Mouse (Mus musculus) lung, embryonic 16.5 days (tissue): ENCODE measurements around the gene Srcin1. TPM values are rescaled to one million over a fixed set of nuclear protein-coding genes. Genes with fewer than 3 reads are reported as not detected.

Experiments used
- ATAC-seq: fragments of 200-750 bp; cut with Nextera tagmentation; 2 replicates; pipeline ENCODE4 v1.8.0; 2017; ENCODE audit warnings: low read depth, mild to moderate bottlenecking, moderate library complexity
- H3K27ac ChIP-seq: fragments of 300-500 bp; sonication (generic); 2 replicates; pipeline ENCODE4 v1.5.1; 2014; ENCODE audit warnings: mild to moderate bottlenecking, control low read depth, low read length
- H3K27me3 ChIP-seq: fragments of 300-500 bp; sonication (generic); 2 replicates; pipeline ENCODE4 v1.6.1; 2014; ENCODE audit warnings: low read depth, low read length, mixed read lengths; ENCODE audit not compliant: control insufficient read depth, insufficient read depth
- H3K36me3 ChIP-seq: fragments of 300-500 bp; sonication (generic); 2 replicates; pipeline ENCODE4 v1.6.1; 2014; ENCODE audit warnings: low read length; ENCODE audit not compliant: control insufficient read depth, insufficient read depth
- H3K4me1 ChIP-seq: fragments of 300-500 bp; sonication (generic); replicated peaks from 2 replicates; pipeline ENCODE4 v1.6.1; 2014; ENCODE audit warnings: low read length, mixed read lengths; ENCODE audit not compliant: control insufficient read depth, insufficient read depth
- H3K4me2 ChIP-seq: fragments of 300-500 bp; sonication (generic); 2 replicates; pipeline ENCODE4 v1.6.1; 2014; ENCODE audit warnings: low read depth, low read length, control low read depth
- H3K4me3 ChIP-seq: fragments of 300-500 bp; sonication (generic); 2 replicates; pipeline ENCODE4 v1.5.1; 2014; ENCODE audit warnings: mild to moderate bottlenecking, low read length, control low read depth
- H3K9ac ChIP-seq: fragments of 300-500 bp; sonication (generic); 2 replicates; pipeline ENCODE4 v1.6.1; 2014; ENCODE audit warnings: low read length, control low read depth
- H3K9me3 ChIP-seq: fragments of 300-500 bp; sonication (generic); 2 replicates; pipeline ENCODE4 v1.6.1; 2016; ENCODE audit warnings: low read length; ENCODE audit not compliant: control insufficient read depth
- WGBS: fragments of 180-500 bp; shearing (Covaris S2); extraction: QIAGEN DNeasy Blood & Tissue Kit; methylation state at CpG from one replicate; pipeline ENCODE4 v1.1.7; 2014; 5-methylcytosine and 5-hydroxymethylcytosine counted together
- polyA plus RNA-seq: library from polyadenylated mRNA; unstranded; fragments of >200 nt; fragmentation: Nextera tagmentation; extraction: Ambion mirVana; gene quantifications from 2 replicates; pipeline ENCODE4 v1.2.1, GENCODE M21; 2015

The Srcin1 gene
- polyA plus RNA-seq, 1 experiment from 2014 or later: 0.70 TPM

DNA sequence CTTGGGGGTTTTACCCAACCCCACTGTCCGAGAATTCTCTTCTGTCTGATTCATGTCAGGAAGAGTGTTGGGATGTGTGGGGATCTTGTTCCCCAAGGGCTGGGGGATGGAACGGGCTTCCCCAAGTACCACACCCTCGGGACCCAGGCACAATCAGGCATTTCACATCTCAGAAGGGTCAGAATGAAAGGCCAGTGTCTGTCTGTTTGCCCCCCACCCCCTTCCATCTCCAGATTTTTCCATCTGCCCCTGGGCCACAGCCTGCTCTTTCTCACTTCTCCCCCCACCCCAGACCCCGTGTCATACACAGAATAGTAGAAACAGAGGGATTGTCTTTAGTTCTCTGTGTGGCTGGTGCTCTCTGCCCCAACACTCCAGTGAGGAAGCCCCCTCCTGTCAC is 32.9 kb upstream of the Srcin1 start:
- H3K27ac ChIP-seq: no peak overlapping the region
- peaks cover 4% of the 10 kb centered on the region for H3K4me1 ChIP-seq
- WGBS: 63% methylated on average over 4 of the region's 4 CpGs

GRCm38 (mm10) chr11:97607056-97607725 is 31.2 kb upstream of the Srcin1 start:
- Histone ChIP-seq H3K9me3 (no peaks in the 10 kb centered on the region), H3K4me2 (no peak overlapping the region), H3K27ac (no peak overlapping the region), H3K27me3 (no peaks in the 10 kb centered on the region), H3K36me3 (no peaks in the 10 kb centered on the region), H3K4me1 (peaks cover 4% of the 10 kb centered on the region), H3K4me3 (no peak overlapping the region), H3K9ac (no peak overlapping the region)
- WGBS: 85% methylated on average over 8 of the region's 8 CpGs
- ATAC-seq: no peak

More for the DNA sequence above, 32.9 kb upstream of the Srcin1 start:
- no peak for ATAC-seq
- H3K4me2 ChIP-seq: no peak overlapping the region
- no peaks in the 10 kb centered on the region for H3K9me3 ChIP-seq
- no peaks in the 10 kb centered on the region for H3K27me3 ChIP-seq
- no peaks in the 10 kb centered on the region for H3K36me3 ChIP-seq
- H3K4me3 ChIP-seq: no peak overlapping the region
- no peak overlapping the region for H3K9ac ChIP-seq

DNA sequence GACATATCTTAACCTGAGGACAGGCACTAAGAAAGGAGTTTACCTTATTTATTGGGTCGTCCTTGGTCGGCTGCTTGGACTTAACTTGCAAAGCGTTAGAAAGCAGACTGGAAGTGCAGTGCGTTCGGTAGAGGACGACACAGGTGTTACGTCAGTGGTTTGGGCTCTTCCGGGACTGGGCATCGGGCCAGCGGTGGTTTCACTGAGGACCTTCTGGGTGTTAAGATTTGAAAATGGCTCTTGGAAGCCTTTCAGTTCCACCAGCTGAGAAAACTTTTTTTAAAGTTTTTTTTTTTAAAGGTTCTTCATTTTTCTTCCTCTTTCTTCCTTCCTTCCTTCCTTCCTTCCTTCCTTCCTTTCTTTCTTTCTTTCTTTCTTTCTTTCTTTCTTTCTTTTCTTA is 27.9 kb upstream of the Srcin1 start:
- ATAC-seq: peak; percentile 60; the same call in 1 of the 2 replicates
- peak overlapping the region; percentile 7; the same call in 1 of the 2 replicates for H3K27ac ChIP-seq
- no peaks in the 10 kb centered on the region for H3K9me3 ChIP-seq
- H3K9ac ChIP-seq: no peak overlapping the region
- 35% methylated on average over 10 of the region's 10 CpGs for WGBS
- no peak overlapping the region for H3K4me3 ChIP-seq
- no peaks in the 10 kb centered on the region for H3K27me3 ChIP-seq
- H3K36me3 ChIP-seq: no peaks in the 10 kb centered on the region
- peaks cover 4% of the 10 kb centered on the region for H3K4me1 ChIP-seq
- H3K4me2 ChIP-seq: peak overlapping the region; percentile 30

GRCm38 (mm10) chr11:97602223-97602622 is 26.2 kb upstream of the Srcin1 start:
- Histone ChIP-seq H3K4me1 (peaks cover 4% of the 10 kb centered on the region), H3K4me3 (no peak overlapping the region), H3K9me3 (no peaks in the 10 kb centered on the region), H3K36me3 (no peaks in the 10 kb centered on the region), H3K27ac (no peak overlapping the region), H3K27me3 (no peaks in the 10 kb centered on the region), H3K9ac (no peak overlapping the region), H3K4me2 (no peak overlapping the region)
- ATAC-seq: no peak
- WGBS: 26% methylated on average over 6 of the region's 6 CpGs

DNA sequence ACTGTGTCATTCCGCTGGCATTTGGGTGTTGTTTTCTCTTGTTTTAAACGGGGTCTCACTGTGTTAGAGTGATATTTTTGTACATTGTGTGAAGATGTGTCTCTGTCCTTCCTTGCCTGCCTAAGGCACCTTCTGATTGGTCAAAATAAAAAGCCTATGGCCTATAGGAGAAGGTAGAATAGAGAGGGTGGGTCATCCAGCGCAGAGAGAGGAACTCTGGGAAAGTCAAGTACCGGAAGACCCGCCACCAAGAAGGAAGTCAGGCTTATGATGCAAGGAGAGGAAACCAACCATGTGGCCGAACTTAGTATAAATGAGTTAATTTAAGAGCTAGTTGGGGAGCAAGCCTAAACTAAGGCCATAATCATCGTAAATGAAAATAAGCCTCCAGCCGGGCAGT is 23.1 kb upstream of the Srcin1 start:
- Histone ChIP-seq H3K9ac (no peak overlapping the region), H3K9me3 (no peaks in the 10 kb centered on the region), H3K4me2 (no peak overlapping the region), H3K4me1 (no peaks in the 10 kb centered on the region), H3K27me3 (no peaks in the 10 kb centered on the region), H3K27ac (no peak overlapping the region), H3K4me3 (no peak overlapping the region), H3K36me3 (no peaks in the 10 kb centered on the region)
- 80% methylated on average over 8 of the region's 8 CpGs for WGBS
- ATAC-seq: no peak

DNA sequence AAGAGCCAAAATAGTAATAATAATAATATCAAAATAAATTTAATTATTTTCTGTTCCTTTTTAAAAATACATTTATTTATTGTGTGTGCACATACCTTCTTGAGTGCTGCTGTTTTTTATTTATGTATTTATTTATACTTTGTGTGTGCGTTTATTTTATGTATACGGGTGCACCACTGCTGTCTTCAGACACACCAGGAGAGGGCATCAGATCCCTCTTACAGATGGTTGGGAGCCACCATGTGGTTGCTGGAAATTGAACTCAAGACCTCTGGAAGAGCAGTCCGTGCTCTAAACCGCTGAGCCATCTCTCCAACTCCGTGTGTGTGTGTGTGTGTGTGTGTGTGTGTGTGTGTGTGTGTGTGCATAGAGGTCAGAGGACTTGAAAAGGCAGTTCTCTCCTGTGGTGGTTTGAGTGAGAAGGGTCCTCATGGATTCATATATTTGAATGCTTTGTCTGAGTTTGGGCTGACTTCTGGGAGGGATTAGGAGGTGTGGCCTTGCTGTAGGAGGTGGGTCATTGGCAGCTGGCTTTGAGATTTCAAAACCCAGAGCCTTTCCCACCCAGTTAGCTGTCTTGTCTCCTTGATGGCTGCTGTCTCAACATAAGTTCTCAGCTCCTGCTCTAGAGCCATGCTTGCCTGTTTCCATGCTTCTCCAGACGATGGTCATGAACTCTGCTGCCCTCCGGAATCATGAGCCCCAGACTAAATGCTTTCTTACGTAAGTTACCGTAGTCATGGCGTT is 22.1 kb upstream of the Srcin1 start:
- Histone ChIP-seq H3K4me3 (no peak overlapping the region), H3K9ac (no peak overlapping the region), H3K36me3 (no peaks in the 10 kb centered on the region), H3K4me1 (no peaks in the 10 kb centered on the region), H3K9me3 (no peaks in the 10 kb centered on the region), H3K4me2 (no peak overlapping the region), H3K27ac (no peak overlapping the region), H3K27me3 (no peaks in the 10 kb centered on the region)
- no peak for ATAC-seq
- WGBS: 67% methylated on average over 10 of the region's 10 CpGs

DNA sequence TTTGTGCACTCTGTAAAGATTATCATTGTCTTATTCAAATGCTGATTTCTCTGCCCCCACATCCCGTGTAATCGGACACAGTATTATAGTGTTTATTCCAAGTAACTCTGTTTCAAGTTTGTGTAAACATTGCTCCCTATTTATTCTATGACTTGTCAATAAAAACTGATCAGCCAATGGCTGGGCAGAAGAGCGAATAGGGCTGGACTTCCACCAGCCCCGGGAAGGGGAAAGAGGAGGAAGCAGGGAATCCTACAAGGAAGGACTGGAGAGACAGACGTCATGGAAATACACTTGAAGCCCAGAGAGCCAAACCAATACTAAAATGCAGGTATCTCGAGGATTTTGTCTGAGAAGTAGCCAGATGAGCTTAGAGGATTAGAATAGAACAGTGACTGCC is 18.1 kb upstream of the Srcin1 start:
- Histone ChIP-seq H3K27me3 (no peaks in the 10 kb centered on the region), H3K27ac (no peak overlapping the region), H3K9ac (no peak overlapping the region), H3K4me1 (no peaks in the 10 kb centered on the region; the same call in 1 of the 2 replicates), H3K4me3 (0 out of 2 replicates have a peak overlapping the region, but pooled peaks have one; percentile 2), H3K36me3 (no peaks in the 10 kb centered on the region), H3K9me3 (no peaks in the 10 kb centered on the region), H3K4me2 (peak overlapping the region; percentile 13; the same call in 1 of the 2 replicates)
- WGBS: 28% methylated on average over 6 of the region's 6 CpGs
- ATAC-seq: peak; percentile 41; the same call in 1 of the 2 replicates

GRCm38 (mm10) chr11:97591910-97592309 is 15.9 kb upstream of the Srcin1 start:
- H3K4me3 ChIP-seq: no peak overlapping the region
- H3K4me1 ChIP-seq: no peaks in the 10 kb centered on the region; the same call in 1 of the 2 replicates
- no peak for ATAC-seq
- H3K9ac ChIP-seq: no peak overlapping the region
- no peaks in the 10 kb centered on the region for H3K27me3 ChIP-seq
- H3K4me2 ChIP-seq: no peak overlapping the region
- H3K36me3 ChIP-seq: no peaks in the 10 kb centered on the region
- no peaks in the 10 kb centered on the region for H3K9me3 ChIP-seq
- H3K27ac ChIP-seq: no peak overlapping the region
- WGBS: 54% methylated on average over 5 of the region's 5 CpGs

DNA sequence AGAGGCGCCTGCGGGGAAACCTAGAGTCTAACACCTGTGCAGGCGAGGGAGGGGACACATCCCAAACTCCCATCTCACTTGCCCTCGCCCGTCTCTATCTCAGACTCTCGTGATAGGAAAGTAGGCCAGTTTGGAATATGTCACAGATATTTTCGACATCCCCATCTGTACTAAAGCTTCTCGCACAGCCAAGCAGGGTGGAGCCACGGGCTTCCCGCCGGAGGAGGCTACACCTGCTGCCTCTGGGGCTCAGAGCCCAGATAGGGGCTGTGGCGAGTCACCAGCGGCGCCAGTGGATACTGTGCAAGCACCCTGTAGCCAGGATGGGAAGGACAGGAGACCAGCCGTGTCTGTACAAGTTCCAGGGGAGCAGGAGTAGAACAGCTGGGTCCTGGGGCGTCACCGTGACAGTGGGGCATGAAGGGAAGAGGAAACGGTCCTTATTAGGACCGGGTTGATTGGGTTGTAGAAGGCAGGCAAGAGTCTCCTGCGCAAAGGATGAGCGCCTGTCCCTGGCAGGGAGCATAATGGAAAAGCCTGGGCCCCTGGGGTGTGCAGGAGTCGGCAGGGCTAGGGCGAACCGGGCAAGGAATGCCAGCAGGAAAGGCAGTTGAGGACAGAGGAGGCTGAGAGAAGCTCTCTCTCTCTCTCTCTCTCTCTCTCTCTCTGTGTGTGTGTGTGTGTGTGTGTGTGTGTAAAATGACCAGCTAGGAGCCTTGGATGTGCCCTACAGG is 14.4 kb upstream of the Srcin1 start:
- 45% methylated on average over 24 of the region's 24 CpGs for WGBS
- Histone ChIP-seq H3K9me3 (no peaks in the 10 kb centered on the region), H3K4me2 (no peak overlapping the region), H3K36me3 (no peaks in the 10 kb centered on the region), H3K27me3 (no peaks in the 10 kb centered on the region), H3K9ac (no peak overlapping the region), H3K4me3 (no peak overlapping the region), H3K4me1 (no peaks in the 10 kb centered on the region; the same call in 1 of the 2 replicates), H3K27ac (no peak overlapping the region)
- no peak for ATAC-seq
